Mouse (Mus musculus): ENCODE results near the gene Tmem28.

The Tmem28 gene

GRCm38 (mm10) chrX:99820790-99821395 lies at the start of gene Tmem28:
Gene Tmem28, plus strand, starts transcription at chrX:99821021.
- in situ Hi-C loops (cut with MboI; ENCODE audit: low sequenced_read_pairs): no loop called here

GRCm38 (mm10) chrX:99780308-99780707 lies 40.5 kb upstream of the Tmem28 start:
- in situ Hi-C loops (cut with MboI; ENCODE audit: low sequenced_read_pairs): no loop called here

GRCm38 (mm10) chrX:99808375-99808774 lies 12.4 kb upstream of the Tmem28 start:
- in situ Hi-C loops (cut with MboI; ENCODE audit: low sequenced_read_pairs): no loop called here

GRCm38 (mm10) chrX:99819395-99819935 lies 1.4 kb upstream of the Tmem28 start:
- in situ Hi-C loops (cut with MboI; ENCODE audit: low sequenced_read_pairs): no loop called here

- in situ Hi-C loops (cut with MboI; ENCODE audit: low sequenced_read_pairs): no loop called here
Measured at GRCm38 (mm10) chrX:99819936-99820789, 658 bp upstream of the Tmem28 start.

GRCm38 (mm10) chrX:99842090-99842489 lies 21.3 kb downstream of the Tmem28 start:
- in situ Hi-C loops (cut with MboI; ENCODE audit: low sequenced_read_pairs): no loop called here

GRCm38 (mm10) chrX:99853261-99853741 lies 32.5 kb downstream of the Tmem28 start:
- in situ Hi-C loops (cut with MboI; ENCODE audit: low sequenced_read_pairs): no loop called here

GRCm38 (mm10) chrX:99853834-99854233 lies 33.0 kb downstream of the Tmem28 start:
- in situ Hi-C loops (cut with MboI; ENCODE audit: low sequenced_read_pairs): no loop called here

GRCm38 (mm10) chrX:99872228-99872627 lies 51.4 kb downstream of the Tmem28 start:
- in situ Hi-C loops (cut with MboI; ENCODE audit: low sequenced_read_pairs): no loop called here

- in situ Hi-C loops (cut with MboI; ENCODE audit: low sequenced_read_pairs): no loop called here
Measured at GRCm38 (mm10) chrX:99872632-99873201, 51.9 kb downstream of the Tmem28 start.

GRCm38 (mm10) chrX:99873259-99873919 lies 52.6 kb downstream of the Tmem28 start:
- in situ Hi-C loops (cut with MboI; ENCODE audit: low sequenced_read_pairs): no loop called here

GRCm38 (mm10) chrX:99873920-99874296 lies 53.1 kb downstream of the Tmem28 start:
- in situ Hi-C loops (cut with MboI; ENCODE audit: low sequenced_read_pairs): no loop called here

GRCm38 (mm10) chrX:99876781-99877180 lies 56.0 kb downstream of the Tmem28 start:
- in situ Hi-C loops (cut with MboI; ENCODE audit: low sequenced_read_pairs): no loop called here

- in situ Hi-C loops (cut with MboI; ENCODE audit: low sequenced_read_pairs): no loop called here
Measured at GRCm38 (mm10) chrX:99883396-99883795, 62.6 kb downstream of the Tmem28 start.

Data from CH12F3 (cell line).